Mouse (Mus musculus) thymus, adult 18-20 months (tissue): Measurements from ENCODE around the gene Ginm1.

Experiments used
- DNase-seq, 2 experiments: peaks; one replicate each; pipeline ENCODE4 v3.0.0; 2022; ENCODE audit warnings: mixed read lengths in 2 of 2

The Ginm1 gene

DNA sequence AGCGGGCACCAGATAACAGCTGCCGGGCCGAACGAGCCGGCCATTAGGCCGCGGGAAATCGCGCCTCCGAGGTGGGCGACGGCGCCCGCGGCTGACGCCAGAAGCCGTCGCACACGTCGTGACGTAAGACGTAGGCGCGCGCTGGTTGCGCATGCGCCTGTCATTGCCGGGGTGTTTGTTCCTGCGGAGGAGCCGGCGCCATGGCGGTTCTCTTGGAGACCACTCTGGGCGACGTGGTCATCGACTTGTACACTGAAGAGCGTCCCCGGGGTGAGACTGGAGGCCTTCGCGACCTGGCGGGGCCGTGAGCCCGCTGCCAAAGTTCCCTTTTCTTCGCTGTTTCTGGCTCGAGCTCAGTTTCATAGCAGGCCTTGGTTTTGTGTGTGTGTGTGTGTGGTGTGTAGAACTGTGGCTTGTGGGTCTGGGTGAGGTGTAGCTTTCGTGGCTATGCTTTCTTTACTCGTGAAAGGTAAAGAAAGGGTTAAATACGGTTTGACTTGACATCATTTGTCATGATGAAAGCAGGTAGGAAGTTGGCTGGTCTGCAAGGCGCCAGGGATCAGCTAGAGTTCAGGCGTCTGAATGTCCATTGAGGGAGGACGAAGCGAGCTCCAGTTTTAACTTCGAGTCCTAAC, at the start of gene Ginm1, which contains the start of gene Ppil4:
Ginm1 (minus strand) TSS at position 74 of the 635 bp plus-strand sequence.
Ppil4 (plus strand) TSS at position 141 of the 635 bp plus-strand sequence.
- peak; percentile 74 to 81 for DNase-seq

- DNase-seq, result peak; percentile 31 to 34
Measured at GRCm38 (mm10) chr10:7841571-7842080, 49.0 kb upstream of the Ginm1 start.

- peak in 1 of 2 experiments; percentile 31 for DNase-seq
Measured at GRCm38 (mm10) chr10:7840785-7841184, 48.2 kb upstream of the Ginm1 start.

DNA sequence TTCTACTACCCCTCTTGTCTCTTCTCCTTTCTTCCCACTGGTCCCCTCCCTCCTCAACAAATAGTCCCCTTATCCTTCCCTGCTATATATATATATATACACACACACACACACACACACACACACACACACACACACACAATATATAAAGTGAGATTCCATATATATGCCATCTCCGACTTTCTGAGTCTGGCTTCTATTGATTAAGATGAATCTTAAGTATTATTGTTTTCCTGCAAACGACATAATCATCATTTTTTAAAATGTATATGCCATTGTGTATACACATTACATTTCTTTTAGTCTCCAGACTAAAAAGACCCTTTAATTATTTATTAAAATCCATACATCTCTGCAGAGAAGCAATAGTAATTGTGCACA, 47.7 kb upstream of the Ginm1 start:
- DNase-seq, result no peak

- peak; percentile 27 to 42 for DNase-seq
Measured at GRCm38 (mm10) chr10:7839551-7840352, 47.1 kb upstream of the Ginm1 start.

GRCm38 (mm10) chr10:7838874-7839421, 46.3 kb upstream of the Ginm1 start:
- DNase-seq, result peak in 1 of 2 experiments; percentile 2

- no peak for DNase-seq
Measured at GRCm38 (mm10) chr10:7838036-7838435, 45.4 kb upstream of the Ginm1 start.

DNA sequence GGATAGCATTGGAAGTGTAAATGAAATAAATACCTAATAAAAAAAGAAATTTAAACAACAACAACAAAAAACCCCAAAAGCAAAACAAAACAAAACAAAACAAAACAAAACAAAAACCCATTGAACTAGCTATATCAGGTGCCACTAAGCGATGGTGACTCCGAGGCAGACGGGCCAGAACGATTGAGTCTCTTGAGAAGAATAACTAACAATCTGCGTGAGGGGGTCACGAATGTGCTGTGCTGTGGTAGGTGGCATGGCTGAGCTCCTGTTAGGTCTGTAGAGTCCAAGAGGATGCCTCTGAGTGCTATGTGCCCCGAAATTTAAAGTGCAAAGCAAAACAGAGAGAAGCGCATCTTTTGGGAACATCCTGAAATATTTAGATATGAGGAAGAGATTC, 44.8 kb upstream of the Ginm1 start:
- no peak for DNase-seq

- DNase-seq, result no peak
Measured at GRCm38 (mm10) chr10:7836902-7837301, 44.3 kb upstream of the Ginm1 start.

DNA sequence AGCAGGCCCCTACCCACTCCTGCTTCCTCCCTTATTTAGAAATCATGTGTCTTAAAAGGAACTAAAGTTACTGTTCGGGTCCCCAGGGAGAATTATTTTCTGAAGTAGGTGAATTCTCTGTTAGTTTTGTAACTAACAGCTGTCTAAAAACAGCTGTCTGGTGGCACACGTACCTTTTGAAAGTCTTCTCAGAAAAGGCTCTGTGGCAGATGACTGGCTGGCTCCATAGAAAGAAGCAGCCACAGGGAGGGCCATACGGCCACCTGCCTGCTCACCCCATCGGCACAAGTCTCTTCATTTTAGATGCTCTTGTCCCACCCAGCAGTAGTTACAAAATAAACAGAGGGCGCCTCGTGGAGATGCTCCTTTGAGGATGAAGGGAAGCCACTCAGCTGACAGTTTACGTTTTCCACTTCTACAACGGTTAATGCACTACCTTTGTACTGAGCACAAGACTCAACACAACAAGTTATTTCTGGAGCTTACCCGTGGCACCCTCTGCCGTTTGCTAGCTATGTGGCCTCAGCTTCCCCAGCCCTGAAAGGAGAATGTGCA, 42.1 kb upstream of the Ginm1 start:
- peak in 1 of 2 experiments; percentile 42 for DNase-seq

DNA sequence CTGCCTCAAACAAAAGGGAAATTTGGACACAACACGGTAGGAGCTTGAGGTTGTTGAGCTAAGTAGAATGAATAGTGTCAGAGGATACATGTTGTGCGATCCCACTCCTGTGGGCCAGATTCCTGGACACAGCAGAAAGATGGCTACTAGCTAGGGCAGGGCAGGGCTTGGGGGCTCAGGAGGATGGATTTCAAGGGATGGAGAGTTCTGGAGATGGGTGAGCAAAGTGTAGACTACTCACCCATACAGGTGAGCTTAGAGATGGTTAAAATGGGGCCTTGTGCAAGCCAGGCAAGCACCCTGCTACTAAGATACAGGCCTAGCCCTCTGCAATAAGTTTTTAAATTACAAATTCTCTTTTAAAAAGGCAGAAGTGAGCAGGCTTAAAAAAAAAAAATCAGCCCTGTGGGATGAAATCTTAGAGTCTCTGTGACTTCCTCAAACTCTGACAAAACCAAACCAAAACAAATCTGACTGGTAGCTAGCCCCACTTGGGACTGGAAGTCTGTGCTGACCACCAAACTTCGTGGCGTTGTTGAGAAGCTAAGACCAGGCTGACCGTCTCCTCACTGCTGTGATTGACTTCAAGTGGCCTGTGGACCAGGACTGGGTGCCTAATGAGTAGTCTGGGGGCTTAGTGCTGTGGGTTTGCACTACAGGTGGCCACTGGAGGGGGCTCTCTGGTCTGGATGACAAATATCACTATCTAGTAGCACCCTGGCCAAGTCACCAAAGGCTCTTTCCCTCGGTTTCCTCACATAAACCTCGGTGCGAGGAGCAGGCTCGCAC, 40.9 kb upstream of the Ginm1 start:
- no peak for DNase-seq

- DNase-seq, result peak; percentile 66 to 77
Measured at GRCm38 (mm10) chr10:7832171-7832676, 39.6 kb upstream of the Ginm1 start, which contains the start of gene Zc3h12d. TSS of gene Zc3h12d (plus strand) at chr10:7832470.

- no peak for DNase-seq
Measured at GRCm38 (mm10) chr10:7826106-7826505, 33.5 kb upstream of the Ginm1 start.

GRCm38 (mm10) chr10:7825281-7825665, 32.6 kb upstream of the Ginm1 start:
- DNase-seq, result no peak

GRCm38 (mm10) chr10:7824663-7825280, 32.1 kb upstream of the Ginm1 start:
- no peak for DNase-seq

DNA sequence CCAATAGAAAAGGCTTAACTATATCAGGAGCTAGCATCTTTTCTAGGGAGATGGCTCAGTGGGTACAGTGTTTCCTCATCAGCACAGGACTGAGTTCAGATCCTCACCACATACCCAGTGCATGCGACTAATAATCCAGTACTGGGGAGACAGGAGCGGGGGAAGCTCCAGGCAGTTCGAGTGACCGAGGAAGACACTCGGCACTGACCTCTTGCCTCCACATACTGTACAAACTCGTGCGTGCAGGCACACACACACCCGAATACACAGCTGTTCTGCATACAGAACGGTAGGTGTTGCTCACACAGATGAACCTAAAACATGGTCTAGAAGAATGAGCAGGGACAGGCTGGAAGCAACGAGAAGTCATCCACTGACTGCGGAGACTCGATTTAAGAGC, 29.4 kb upstream of the Ginm1 start:
- no peak for DNase-seq

- no peak for DNase-seq
Measured at GRCm38 (mm10) chr10:7820171-7820570, 27.5 kb upstream of the Ginm1 start.

DNA sequence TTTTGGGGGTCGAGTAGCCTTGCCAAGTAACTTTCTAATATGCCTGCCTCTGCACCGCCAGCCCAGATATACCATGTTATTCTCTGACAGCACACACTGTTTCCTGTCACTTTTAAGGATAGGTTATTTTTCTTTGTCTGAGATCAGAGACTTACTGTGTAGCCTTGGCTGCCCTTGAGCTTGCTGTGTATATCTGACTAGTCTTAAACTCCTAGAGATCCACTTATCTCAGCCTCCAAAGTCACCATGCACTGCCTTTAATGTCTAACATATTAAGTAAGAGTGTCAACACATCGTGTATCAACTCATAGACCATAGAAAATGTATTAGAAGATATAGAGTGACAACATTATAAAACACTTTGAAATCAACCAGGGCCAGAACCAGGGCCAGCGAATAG, 27.0 kb upstream of the Ginm1 start:
- no peak for DNase-seq

- DNase-seq, result no peak
Measured at GRCm38 (mm10) chr10:7819156-7819555, 26.5 kb upstream of the Ginm1 start.

DNA sequence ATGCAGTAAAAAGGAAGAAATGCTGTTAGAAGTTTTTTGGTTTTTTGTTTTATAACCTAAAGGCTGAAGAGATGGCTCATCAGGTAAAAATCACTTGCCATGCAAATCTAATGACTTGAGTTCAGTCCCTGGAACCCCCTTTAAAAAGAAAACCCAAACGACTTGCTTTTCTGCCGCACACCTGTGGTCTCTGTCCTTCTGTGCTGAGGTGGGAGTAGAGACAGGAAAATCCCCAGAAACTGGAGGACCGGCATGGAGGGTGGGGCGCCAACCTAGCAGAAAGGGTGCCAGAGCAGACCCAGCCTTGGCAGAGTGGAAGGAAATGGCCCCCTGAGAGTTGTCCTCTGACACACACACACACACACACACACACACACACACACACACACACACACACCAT, 26.1 kb upstream of the Ginm1 start:
- no peak for DNase-seq

DNA sequence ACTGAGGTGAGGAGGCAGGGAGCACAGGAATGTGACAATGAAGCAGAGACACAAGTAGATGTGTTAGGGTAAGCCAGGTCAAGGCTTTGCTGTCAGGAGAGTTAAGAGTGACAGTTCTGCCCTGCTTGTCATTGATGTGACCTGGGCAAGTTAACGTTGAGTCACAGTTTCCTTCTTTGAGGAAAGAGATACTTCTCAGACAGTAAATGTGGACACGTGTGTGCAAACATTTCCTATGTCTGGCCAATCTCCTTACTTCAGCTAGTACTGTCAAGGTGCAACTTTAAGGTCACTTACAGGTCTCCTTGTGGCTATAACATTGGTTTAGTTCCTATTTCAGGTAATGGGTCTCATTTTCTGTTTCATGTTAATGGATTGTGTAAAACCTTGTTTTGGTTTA, 23.9 kb upstream of the Ginm1 start:
- DNase-seq, result no peak

GRCm38 (mm10) chr10:7809937-7810336, 17.3 kb upstream of the Ginm1 start:
- DNase-seq, result no peak
